Mouse (Mus musculus) intestine, embryonic 15.5 days (tissue): Measurements from ENCODE around the gene Nudt9. TPM values are rescaled to one million over a fixed set of nuclear protein-coding genes. Genes with fewer than 3 reads are reported as not detected.

Experiments
- ATAC-seq: fragments of 200-750 bp; cut with Nextera tagmentation; 2 replicates; pipeline ENCODE4 v1.8.0; 2017; ENCODE audit warnings: moderate TSS enrichment, moderate library complexity
- H3K27ac ChIP-seq: fragments of 300-500 bp; sonication (generic); 2 replicates; pipeline ENCODE4 v1.5.1; 2015; ENCODE audit warnings: mild to moderate bottlenecking, inconsistent platforms
- H3K27me3 ChIP-seq: fragments of 300-500 bp; sonication (generic); replicated peaks from 2 replicates; pipeline ENCODE4 v1.6.1; 2015; ENCODE audit warnings: inconsistent platforms
- H3K36me3 ChIP-seq: fragments of 300-500 bp; sonication (generic); 2 replicates; pipeline ENCODE4 v1.6.1; 2015; ENCODE audit warnings: inconsistent platforms
- H3K4me1 ChIP-seq: fragments of 300-500 bp; sonication (generic); replicated peaks from 2 replicates; pipeline ENCODE4 v1.6.1; 2015; ENCODE audit warnings: inconsistent platforms
- H3K4me2 ChIP-seq: fragments of 300-500 bp; sonication (generic); replicated peaks from 2 replicates; pipeline ENCODE4 v1.6.1; 2015; ENCODE audit warnings: mild to moderate bottlenecking, inconsistent platforms
- H3K4me3 ChIP-seq: fragments of 300-500 bp; sonication (generic); replicated peaks from 2 replicates; pipeline ENCODE4 v1.5.1; 2015; ENCODE audit warnings: inconsistent platforms
- H3K9ac ChIP-seq: fragments of 300-500 bp; sonication (generic); 2 replicates; pipeline ENCODE4 v1.6.1; 2015; ENCODE audit warnings: inconsistent platforms
- H3K9me3 ChIP-seq: fragments of 300-500 bp; sonication (generic); 2 replicates; pipeline ENCODE4 v1.6.1; 2016; ENCODE audit warnings: inconsistent platforms
- WGBS: fragments of 180-500 bp; shearing (Covaris S2); methylation state at CpG from one replicate; pipeline ENCODE4 v1.1.7; 2015; 5-methylcytosine and 5-hydroxymethylcytosine counted together
- polyA plus RNA-seq: library from polyadenylated mRNA; unstranded; fragments of >200 nt; fragmentation: Nextera tagmentation; extraction: Ambion mirVana; gene quantifications from 2 replicates; pipeline ENCODE4 v1.2.1, GENCODE M21; 2015

Nudt9 gene
- polyA plus RNA-seq, result 61.7 and 63.6 TPM in 2 replicates

DNA sequence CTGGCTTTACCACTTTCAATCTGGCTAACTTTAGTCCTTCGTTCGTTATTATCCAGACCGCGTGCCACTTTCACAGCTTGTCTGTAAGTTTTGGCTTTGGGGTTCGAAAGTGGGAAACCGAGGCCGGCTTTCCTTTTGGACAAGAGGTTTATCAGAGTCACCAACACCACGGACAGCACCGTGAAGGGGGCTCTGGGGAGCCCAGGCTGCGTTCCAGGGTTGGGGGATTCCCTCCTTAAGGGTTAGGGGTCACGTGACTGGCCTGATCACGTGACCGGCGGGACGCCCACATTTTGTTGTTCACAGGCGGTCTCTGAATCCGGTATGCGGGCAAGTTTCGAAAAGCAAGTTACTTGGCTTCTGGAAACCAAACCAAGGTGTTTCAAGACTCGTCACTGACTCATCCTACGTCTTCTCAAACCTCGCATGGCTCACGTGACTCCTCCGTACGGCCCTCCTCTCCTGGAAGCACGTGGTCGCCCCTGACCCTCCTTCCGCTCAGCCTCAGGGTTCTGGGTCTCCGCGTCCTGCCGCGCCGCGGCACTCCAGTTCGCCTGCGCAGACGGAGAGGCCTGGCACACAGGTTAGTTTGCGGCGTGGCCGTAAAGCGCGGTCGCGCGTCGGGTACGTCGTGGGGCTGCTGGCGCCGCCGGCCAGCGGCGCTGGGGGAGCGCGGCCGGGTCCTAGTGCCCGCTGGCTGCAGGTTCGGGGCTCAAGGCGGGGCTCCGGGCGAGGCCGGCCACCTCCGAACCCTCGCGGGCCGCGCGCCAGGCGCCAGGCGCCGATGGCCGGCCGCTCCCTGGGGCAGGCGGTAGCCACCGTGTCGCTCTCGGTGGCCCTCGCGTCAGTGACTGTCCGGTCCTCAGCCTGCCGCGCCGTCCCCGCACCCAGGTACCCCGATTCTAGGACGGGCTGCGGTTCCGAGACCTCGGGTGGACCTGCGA lies at the start of gene Nudt9:
Nudt9 (plus strand) TSS at position 51 of the 944 bp plus-strand sequence.
- ATAC-seq, result peak; percentile 98

DNA sequence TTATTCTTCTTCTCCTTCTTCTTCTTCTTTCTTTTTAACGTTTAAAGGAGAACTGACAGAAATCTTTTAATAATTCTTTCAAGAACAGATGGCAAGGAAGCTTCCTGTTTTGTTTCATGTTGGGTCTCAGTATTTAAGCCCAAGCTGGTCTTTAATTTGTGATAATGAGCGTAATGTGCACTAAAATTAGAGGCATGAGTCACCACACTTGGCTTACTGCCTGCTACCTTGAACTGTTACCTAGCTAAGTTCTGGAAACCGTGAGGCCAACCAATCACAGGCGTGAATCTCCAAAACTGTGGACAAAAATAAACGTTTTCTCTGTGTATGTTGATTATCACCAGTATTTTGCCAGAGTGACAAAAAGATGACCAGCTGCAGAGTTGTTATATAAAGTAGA lies 47.4 kb upstream of the Nudt9 start:
- 0 out of 2 replicates have a peak, but pooled peaks cover 3% of the 10 kb centered on the region for H3K4me1 ChIP-seq
- no peak overlapping the region for H3K9ac ChIP-seq
- no peaks in the 10 kb centered on the region for H3K27me3 ChIP-seq
- ATAC-seq, result no peak
- H3K36me3 ChIP-seq, result no peaks in the 10 kb centered on the region
- H3K9me3 ChIP-seq, result no peaks in the 10 kb centered on the region
- 70% methylated on average over 5 of the region's 5 CpGs for WGBS
- H3K4me3 ChIP-seq, result no peak overlapping the region
- H3K4me2 ChIP-seq, result no peak overlapping the region
- no peak overlapping the region for H3K27ac ChIP-seq

More for the DNA sequence above, at the start of gene Nudt9:
- Histone ChIP-seq H3K36me3 (0 out of 2 replicates have a peak, but pooled peaks cover 4% of the 10 kb centered on the region), H3K27me3 (no peaks in the 10 kb centered on the region), H3K9me3 (no peaks in the 10 kb centered on the region), H3K27ac (peak within 1 kb of the TSS; percentile 87), H3K4me2 (peak within 1 kb of the TSS; percentile 66), H3K9ac (peak within 1 kb of the TSS; percentile 89), H3K4me3 (peak within 1 kb of the TSS; percentile 89), H3K4me1 (peaks cover 5% of the 10 kb centered on the region)
- 5% methylated on average over 90 of the region's 90 CpGs for WGBS

DNA sequence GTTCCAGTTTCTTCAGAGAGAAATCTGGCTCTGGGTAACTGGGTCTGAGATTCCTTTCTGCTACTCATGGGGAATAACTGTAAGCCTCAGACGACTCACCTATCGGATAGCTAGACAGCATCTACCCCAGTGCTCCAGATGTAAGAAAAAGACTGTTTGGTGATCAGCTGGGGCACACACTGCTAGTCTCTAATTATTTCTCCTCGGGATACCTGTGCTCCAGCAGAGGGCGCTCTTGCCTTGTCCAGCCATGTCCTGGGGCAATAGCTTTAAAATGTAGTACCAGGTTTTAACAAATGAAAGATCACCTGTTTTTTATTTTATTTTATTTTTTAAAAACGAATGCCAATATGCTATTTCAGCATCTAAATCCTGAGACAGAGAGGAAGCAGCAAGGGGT lies 46.4 kb upstream of the Nudt9 start:
- no peaks in the 10 kb centered on the region for H3K36me3 ChIP-seq
- WGBS, result 2% methylated on average over 5 of the region's 5 CpGs
- 0 out of 2 replicates have a peak, but pooled peaks cover 3% of the 10 kb centered on the region for H3K4me1 ChIP-seq
- no peaks in the 10 kb centered on the region for H3K27me3 ChIP-seq
- no peaks in the 10 kb centered on the region for H3K9me3 ChIP-seq
- no peak overlapping the region for H3K27ac ChIP-seq
- no peak overlapping the region for H3K9ac ChIP-seq
- 0 out of 2 replicates have a peak, but pooled peaks have one; percentile 61 for ATAC-seq
- no peak overlapping the region for H3K4me3 ChIP-seq
- no peak overlapping the region for H3K4me2 ChIP-seq

DNA sequence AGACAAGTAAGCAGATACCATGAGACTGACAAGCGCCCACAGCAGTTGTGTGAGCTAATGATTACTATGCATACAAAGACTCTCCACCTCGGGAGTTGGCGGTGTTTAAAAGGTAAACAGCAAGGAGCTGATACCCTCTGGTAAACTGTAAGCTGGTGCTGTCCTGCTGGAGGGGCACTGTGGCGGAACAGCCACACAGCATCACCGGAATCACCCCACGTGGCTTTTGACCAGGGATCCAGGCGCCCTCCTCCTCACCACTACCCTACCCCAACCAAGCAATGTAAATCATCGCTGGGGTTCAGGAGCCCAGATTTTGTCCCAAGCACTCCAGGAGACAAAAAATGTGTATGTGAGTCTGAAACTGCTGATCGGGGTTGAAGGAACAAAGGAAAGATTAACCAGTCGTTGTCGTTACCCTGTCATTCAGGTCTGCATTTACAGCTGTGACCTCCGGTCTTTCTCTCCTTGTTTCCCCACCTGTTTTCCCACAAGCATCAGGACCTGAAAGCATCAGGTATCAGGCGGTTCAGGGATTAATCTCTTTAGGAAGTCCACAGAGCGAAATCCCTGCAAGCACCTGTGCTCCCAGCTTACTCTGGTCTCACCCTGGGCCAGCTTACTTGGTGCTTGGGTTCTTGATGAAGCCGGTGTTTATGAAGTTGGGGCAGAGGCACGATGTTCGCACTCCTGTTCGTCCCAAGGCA lies 43.4 kb upstream of the Nudt9 start:
- no peaks in the 10 kb centered on the region for H3K27me3 ChIP-seq
- ATAC-seq, result peak; percentile 56
- 0 out of 2 replicates have a peak, but pooled peaks cover 3% of the 10 kb centered on the region for H3K4me1 ChIP-seq
- H3K4me3 ChIP-seq, result no peak overlapping the region
- peak overlapping the region; percentile 4; the same call in 1 of the 2 replicates for H3K4me2 ChIP-seq
- no peaks in the 10 kb centered on the region for H3K36me3 ChIP-seq
- no peaks in the 10 kb centered on the region for H3K9me3 ChIP-seq
- 40% methylated on average over 18 of the region's 18 CpGs for WGBS
- H3K27ac ChIP-seq, result no peak overlapping the region
- no peak overlapping the region for H3K9ac ChIP-seq

- no peak overlapping the region for H3K9ac ChIP-seq
- H3K4me2 ChIP-seq, result no peak overlapping the region
- H3K27me3 ChIP-seq, result no peaks in the 10 kb centered on the region
- no peaks in the 10 kb centered on the region for H3K36me3 ChIP-seq
- no peak overlapping the region for H3K4me3 ChIP-seq
- H3K9me3 ChIP-seq, result no peaks in the 10 kb centered on the region
- 0 out of 2 replicates have a peak, but pooled peaks have one; percentile 31 for ATAC-seq
- 0 out of 2 replicates have a peak, but pooled peaks cover 3% of the 10 kb centered on the region for H3K4me1 ChIP-seq
- WGBS, result 44% methylated on average over 15 of the region's 15 CpGs
- H3K27ac ChIP-seq, result no peak overlapping the region
Measured at GRCm38 (mm10) chr5:104003256-104003931, 42.7 kb upstream of the Nudt9 start.

GRCm38 (mm10) chr5:104003955-104004354 lies 42.2 kb upstream of the Nudt9 start:
- no peak overlapping the region for H3K4me3 ChIP-seq
- H3K27ac ChIP-seq, result no peak overlapping the region
- H3K36me3 ChIP-seq, result no peaks in the 10 kb centered on the region
- H3K4me1 ChIP-seq, result 0 out of 2 replicates have a peak, but pooled peaks cover 3% of the 10 kb centered on the region
- no peaks in the 10 kb centered on the region for H3K27me3 ChIP-seq
- no peak overlapping the region for H3K9ac ChIP-seq
- no peaks in the 10 kb centered on the region for H3K9me3 ChIP-seq
- 67% methylated on average over 2 of the region's 2 CpGs for WGBS
- ATAC-seq, result no peak
- H3K4me2 ChIP-seq, result no peak overlapping the region

- no peak overlapping the region for H3K4me2 ChIP-seq
- no peak for ATAC-seq
- WGBS, result 69% methylated on average over 3 of the region's 3 CpGs
- no peaks in the 10 kb centered on the region for H3K36me3 ChIP-seq
- no peaks in the 10 kb centered on the region for H3K27me3 ChIP-seq
- no peak overlapping the region for H3K9ac ChIP-seq
- no peaks in the 10 kb centered on the region for H3K9me3 ChIP-seq
- H3K27ac ChIP-seq, result no peak overlapping the region
- 0 out of 2 replicates have a peak, but pooled peaks cover 3% of the 10 kb centered on the region for H3K4me1 ChIP-seq
- H3K4me3 ChIP-seq, result no peak overlapping the region
Measured at GRCm38 (mm10) chr5:104006811-104007210, 39.3 kb upstream of the Nudt9 start.

- Histone ChIP-seq H3K27me3 (no peaks in the 10 kb centered on the region), H3K36me3 (no peaks in the 10 kb centered on the region), H3K9me3 (no peaks in the 10 kb centered on the region), H3K4me2 (no peak overlapping the region), H3K9ac (no peak overlapping the region), H3K4me3 (no peak overlapping the region), H3K27ac (no peak overlapping the region), H3K4me1 (no peaks in the 10 kb centered on the region)
- ATAC-seq, result no peak
- 64% methylated on average over 5 of the region's 5 CpGs for WGBS
Measured at GRCm38 (mm10) chr5:104007801-104008200, 38.3 kb upstream of the Nudt9 start.

- no peak overlapping the region for H3K9ac ChIP-seq
- no peaks in the 10 kb centered on the region for H3K4me1 ChIP-seq
- H3K4me3 ChIP-seq, result no peak overlapping the region
- no peaks in the 10 kb centered on the region for H3K9me3 ChIP-seq
- H3K36me3 ChIP-seq, result no peaks in the 10 kb centered on the region
- no peaks in the 10 kb centered on the region for H3K27me3 ChIP-seq
- no peak for ATAC-seq
- WGBS, result 91% methylated on average over 3 of the region's 3 CpGs
- H3K27ac ChIP-seq, result no peak overlapping the region
- H3K4me2 ChIP-seq, result no peak overlapping the region
Measured at GRCm38 (mm10) chr5:104009421-104009820, 36.7 kb upstream of the Nudt9 start.

DNA sequence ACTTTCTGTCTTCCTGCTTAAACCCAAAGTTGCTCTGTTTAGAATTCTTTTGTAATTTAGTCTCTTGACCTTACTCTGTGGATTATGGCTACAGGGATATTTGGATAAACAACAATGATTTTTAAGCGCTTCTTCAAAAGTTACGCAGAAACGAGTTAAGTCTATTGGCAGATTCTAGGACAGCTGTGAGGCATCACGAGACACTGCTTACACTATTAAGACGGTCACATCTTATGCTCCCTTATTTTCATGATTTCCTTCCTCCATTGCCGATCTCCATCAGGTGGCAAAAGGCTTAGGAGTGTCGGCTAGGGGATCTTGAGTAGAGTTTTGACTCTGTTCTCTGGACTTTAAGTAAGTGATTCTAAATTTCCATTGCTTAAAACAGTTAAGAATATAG lies 35.8 kb upstream of the Nudt9 start:
- H3K27ac ChIP-seq, result no peak overlapping the region
- no peak overlapping the region for H3K4me3 ChIP-seq
- H3K27me3 ChIP-seq, result no peaks in the 10 kb centered on the region
- H3K9me3 ChIP-seq, result no peaks in the 10 kb centered on the region
- H3K36me3 ChIP-seq, result no peaks in the 10 kb centered on the region
- no peaks in the 10 kb centered on the region for H3K4me1 ChIP-seq
- no peak overlapping the region for H3K4me2 ChIP-seq
- WGBS, result 59% methylated on average over 7 of the region's 7 CpGs
- ATAC-seq, result no peak
- no peak overlapping the region for H3K9ac ChIP-seq

DNA sequence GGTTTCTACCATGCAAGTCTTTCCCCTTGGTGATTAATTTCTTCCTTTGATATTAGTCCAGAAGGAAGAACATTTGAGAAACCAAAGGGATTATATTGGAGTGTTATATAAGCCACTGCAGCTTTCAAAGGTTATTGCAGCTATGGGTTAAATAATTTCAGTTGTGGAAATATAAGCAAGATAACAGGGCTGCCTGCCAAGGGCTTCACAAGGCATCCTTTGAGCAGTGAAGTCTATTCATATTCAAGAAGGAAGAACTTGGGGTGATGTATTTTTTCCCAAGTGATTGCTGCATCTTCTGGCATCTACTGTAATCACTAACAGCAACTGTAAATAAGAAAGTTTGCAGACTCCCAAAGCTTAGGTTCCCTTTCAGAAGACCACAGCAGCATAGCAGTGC lies 34.7 kb upstream of the Nudt9 start:
- Histone ChIP-seq H3K27me3 (no peaks in the 10 kb centered on the region), H3K9me3 (no peaks in the 10 kb centered on the region), H3K4me1 (no peaks in the 10 kb centered on the region), H3K4me3 (no peak overlapping the region), H3K9ac (no peak overlapping the region), H3K27ac (no peak overlapping the region), H3K4me2 (no peak overlapping the region), H3K36me3 (no peaks in the 10 kb centered on the region)
- no peak for ATAC-seq
